Mouse (Mus musculus): ENCODE results near the gene Dnajc8.

DNA sequence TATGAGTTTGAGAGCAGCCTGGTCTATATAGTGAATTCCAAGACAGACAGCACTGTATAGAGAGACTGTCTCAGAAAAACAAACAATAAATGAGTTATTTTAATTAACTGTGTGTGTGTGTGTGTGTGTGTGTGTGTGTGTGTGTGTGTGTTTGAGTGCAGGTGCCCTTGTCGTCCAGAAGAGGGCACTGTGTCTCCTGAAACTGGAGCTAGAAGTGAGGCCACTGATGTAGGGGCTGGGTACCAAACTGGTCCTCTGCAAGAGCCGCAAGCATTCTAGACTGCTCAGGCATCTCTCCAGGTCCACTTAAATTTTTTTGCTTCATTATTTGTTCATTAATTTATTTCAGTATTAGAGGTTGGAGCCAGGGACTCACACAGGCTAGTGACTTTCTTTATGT is 63.5 kb downstream of the Dnajc8 start:
- TF ChIP-seq CTCF (IDR thresholded peaks at IDR 0.05; ENCODE audit: borderline replicate concordance, insufficient read depth, low read length) (no peak), POLR2A (IDR thresholded peaks at IDR 0.05; ENCODE audit: low read depth, low read length) (no peak)
